Mouse (Mus musculus) embryonic facial prominence, embryonic 14.5 days (tissue): ENCODE measurements around the gene Phip. TPM values are rescaled to one million over a fixed set of nuclear protein-coding genes. Genes with fewer than 3 reads are reported as not detected.

Experiments
- ATAC-seq: fragments of 200-750 bp; cut with Nextera tagmentation; 2 replicates; pipeline ENCODE4 v1.8.0; 2017; ENCODE audit warnings: low read depth, moderate number of reproducible peaks, moderate TSS enrichment
- DNase-seq: peaks from one replicate; pipeline ENCODE4 v3.0.0-alpha.2; 2015; ENCODE audit warnings: low spot score
- H3K27ac ChIP-seq: fragments of 300-500 bp; sonication (generic); replicated peaks from 2 replicates; pipeline ENCODE4 v1.5.1; 2014; ENCODE audit warnings: low read depth, mild to moderate bottlenecking, low read length, moderate library complexity
- H3K27me3 ChIP-seq: fragments of 300-500 bp; sonication (generic); replicated peaks from 2 replicates; pipeline ENCODE4 v1.6.1; 2014; ENCODE audit warnings: low read length; ENCODE audit not compliant: control insufficient read depth, insufficient read depth
- H3K36me3 ChIP-seq: fragments of 300-500 bp; sonication (generic); 2 replicates; pipeline ENCODE4 v1.6.1; 2014; ENCODE audit warnings: low read length, mixed read lengths; ENCODE audit not compliant: control insufficient read depth, insufficient read depth
- H3K4me1 ChIP-seq: fragments of 300-500 bp; sonication (generic); 2 replicates; pipeline ENCODE4 v1.6.1; 2014; ENCODE audit warnings: antibody characterized with exemption, low read length; ENCODE audit not compliant: control insufficient read depth, insufficient read depth
- H3K4me2 ChIP-seq: fragments of 300-500 bp; sonication (generic); 2 replicates; pipeline ENCODE4 v1.6.1; 2014; ENCODE audit warnings: low read depth, mild to moderate bottlenecking, low read length, moderate library complexity, mixed read lengths
- H3K4me3 ChIP-seq: fragments of 300-500 bp; sonication (generic); 2 replicates; pipeline ENCODE4 v1.5.1; 2014; ENCODE audit warnings: low read depth, mild to moderate bottlenecking, low read length
- H3K9ac ChIP-seq: fragments of 300-500 bp; sonication (generic); 2 replicates; pipeline ENCODE4 v1.6.1; 2014; ENCODE audit warnings: low read depth, mild to moderate bottlenecking, low read length, moderate library complexity, mixed read lengths
- H3K9me3 ChIP-seq: fragments of 300-500 bp; sonication (generic); 2 replicates; pipeline ENCODE4 v1.6.1; 2016; ENCODE audit warnings: low read length; ENCODE audit not compliant: control insufficient read depth
- WGBS: fragments of 180-500 bp; shearing (Covaris S2); extraction: QIAGEN DNeasy Blood & Tissue Kit; methylation state at CpG from one replicate; pipeline ENCODE4 v1.1.7; 2014; 5-methylcytosine and 5-hydroxymethylcytosine counted together
- polyA plus RNA-seq: library from polyadenylated mRNA; unstranded; fragments of >200 nt; fragmentation: Nextera tagmentation; extraction: Ambion mirVana; gene quantifications from 2 replicates; pipeline ENCODE4 v1.2.1, GENCODE M21; 2014

Phip gene
- polyA plus RNA-seq, 1 experiment from 2014 or later, result 72.8 TPM

GRCm38 (mm10) chr9:82952330-82952729, 23.0 kb downstream of the Phip start:
- H3K9me3 ChIP-seq, result no peaks in the 10 kb centered on the region
- DNase-seq, result no peak
- H3K4me3 ChIP-seq, result no peak overlapping the region
- ATAC-seq, result 0 out of 2 replicates have a peak, but pooled peaks have one; percentile 41
- H3K27me3 ChIP-seq, result no peaks in the 10 kb centered on the region
- no peaks in the 10 kb centered on the region; the same call in 1 of the 2 replicates for H3K4me1 ChIP-seq
- H3K36me3 ChIP-seq, result peaks cover 35% of the 10 kb centered on the region
- no peak overlapping the region for H3K27ac ChIP-seq
- H3K4me2 ChIP-seq, result no peak overlapping the region
- H3K9ac ChIP-seq, result no peak overlapping the region

DNA sequence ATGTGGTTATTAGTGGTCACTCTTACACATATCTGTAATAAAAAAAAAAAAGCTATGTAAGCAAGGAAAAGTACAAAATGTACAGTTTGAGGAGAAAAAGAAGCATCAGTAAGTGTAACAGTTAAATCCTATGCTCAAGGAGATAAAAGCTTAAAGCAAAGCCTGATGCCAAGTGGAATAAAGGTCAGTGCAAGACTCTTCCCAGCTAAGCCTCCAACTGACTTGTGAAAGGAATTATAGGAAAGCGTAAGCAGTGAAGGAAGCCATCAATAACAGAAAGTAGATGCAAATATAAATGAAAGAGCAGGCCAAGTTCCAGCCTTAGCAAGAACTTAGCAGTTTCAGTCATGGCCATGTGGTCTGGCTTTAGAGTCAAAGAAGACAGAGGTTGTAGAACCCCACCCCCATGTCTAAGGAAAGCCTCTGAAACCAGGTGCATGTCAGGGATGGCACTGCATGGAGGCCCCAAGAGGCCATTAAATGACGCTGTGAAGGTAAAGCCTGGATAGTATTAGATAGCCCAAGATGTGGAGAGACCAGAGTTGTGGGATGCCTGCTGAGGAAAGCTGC, 23.8 kb downstream of the Phip start:
- Histone ChIP-seq H3K9ac (no peak overlapping the region), H3K4me3 (no peak overlapping the region), H3K4me2 (no peak overlapping the region), H3K36me3 (peaks cover 29% of the 10 kb centered on the region), H3K9me3 (no peaks in the 10 kb centered on the region), H3K4me1 (no peaks in the 10 kb centered on the region; the same call in 1 of the 2 replicates), H3K27me3 (no peaks in the 10 kb centered on the region), H3K27ac (no peak overlapping the region)
- ATAC-seq (no peak), DNase-seq (no peak)
- WGBS, result 84% methylated on average over 2 of the region's 2 CpGs

DNA sequence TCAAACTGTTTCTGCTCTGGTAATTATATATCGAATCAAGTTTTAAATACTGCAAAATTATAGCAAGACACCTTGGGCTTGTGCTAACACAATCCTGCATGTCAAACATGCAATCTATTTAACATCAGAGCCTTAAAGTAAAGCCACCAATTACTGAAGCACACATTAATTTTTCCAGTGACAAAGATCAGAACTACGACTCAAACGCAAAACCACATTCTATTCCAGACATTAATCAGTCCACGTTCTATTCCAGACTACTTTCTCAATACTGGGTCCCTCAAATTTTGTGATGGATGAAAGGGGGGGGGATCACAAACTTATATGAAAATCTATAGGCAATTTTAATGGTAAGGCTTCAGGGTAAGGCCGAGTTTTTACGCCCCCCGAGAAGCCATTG, 68.1 kb downstream of the Phip start:
- Histone ChIP-seq H3K4me1 (no peaks in the 10 kb centered on the region), H3K36me3 (peaks cover 72% of the 10 kb centered on the region), H3K27me3 (no peaks in the 10 kb centered on the region), H3K4me2 (no peak overlapping the region), H3K4me3 (no peak overlapping the region), H3K27ac (no peak overlapping the region), H3K9me3 (no peaks in the 10 kb centered on the region), H3K9ac (no peak overlapping the region)
- no peak for DNase-seq
- ATAC-seq, result no peak
- 94% methylated on average over 7 of the region's 7 CpGs for WGBS

GRCm38 (mm10) chr9:82888645-82889044, 86.7 kb downstream of the Phip start:
- DNase-seq, result no peak
- no peak overlapping the region for H3K9ac ChIP-seq
- no peaks in the 10 kb centered on the region for H3K9me3 ChIP-seq
- H3K4me1 ChIP-seq, result no peaks in the 10 kb centered on the region
- H3K27ac ChIP-seq, result no peak overlapping the region
- no peak overlapping the region for H3K4me3 ChIP-seq
- H3K4me2 ChIP-seq, result no peak overlapping the region
- no peaks in the 10 kb centered on the region for H3K27me3 ChIP-seq
- no peak for ATAC-seq
- H3K36me3 ChIP-seq, result peaks cover 69% of the 10 kb centered on the region

DNA sequence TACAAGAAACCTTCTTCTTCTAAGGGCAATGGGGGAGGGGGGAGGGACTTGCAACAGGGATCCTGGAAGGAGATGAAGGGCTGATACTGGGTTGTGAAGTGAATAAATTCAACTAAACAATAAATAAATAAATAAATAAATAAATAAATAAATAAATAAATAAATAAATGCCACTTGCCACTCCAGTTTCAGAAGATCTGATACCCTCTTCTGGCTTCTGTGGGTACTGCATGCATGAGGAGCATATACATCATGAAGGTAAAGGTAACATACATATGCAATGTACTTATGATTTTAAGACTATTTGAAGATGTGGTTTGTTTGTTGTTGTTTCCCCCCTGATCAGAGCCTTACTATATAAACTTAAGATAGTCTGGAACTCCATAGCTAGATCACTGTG, 91.1 kb downstream of the Phip start:
- Histone ChIP-seq H3K4me3 (no peak overlapping the region), H3K36me3 (peaks cover 70% of the 10 kb centered on the region), H3K27me3 (no peaks in the 10 kb centered on the region), H3K9me3 (no peaks in the 10 kb centered on the region), H3K9ac (no peak overlapping the region), H3K4me1 (no peaks in the 10 kb centered on the region), H3K27ac (no peak overlapping the region), H3K4me2 (no peak overlapping the region)
- DNase-seq (no peak), ATAC-seq (no peak)

GRCm38 (mm10) chr9:82877078-82877477, 98.2 kb downstream of the Phip start:
- H3K4me2 ChIP-seq, result no peak overlapping the region
- H3K27me3 ChIP-seq, result no peaks in the 10 kb centered on the region
- H3K9ac ChIP-seq, result no peak overlapping the region
- no peak overlapping the region for H3K27ac ChIP-seq
- DNase-seq (no peak), ATAC-seq (no peak)
- H3K4me3 ChIP-seq, result no peak overlapping the region
- 91% methylated on average over 1 of the region's 1 CpGs for WGBS
- peaks cover 75% of the 10 kb centered on the region for H3K36me3 ChIP-seq
- no peaks in the 10 kb centered on the region for H3K4me1 ChIP-seq
- H3K9me3 ChIP-seq, result no peaks in the 10 kb centered on the region

- H3K27ac ChIP-seq, result no peak overlapping the region
- DNase-seq (no peak), ATAC-seq (no peak)
- H3K9me3 ChIP-seq, result no peaks in the 10 kb centered on the region
- H3K4me3 ChIP-seq, result no peak overlapping the region
- WGBS, result 84% methylated on average over 3 of the region's 3 CpGs
- no peak overlapping the region for H3K4me2 ChIP-seq
- no peak overlapping the region for H3K9ac ChIP-seq
- no peaks in the 10 kb centered on the region for H3K4me1 ChIP-seq
- no peaks in the 10 kb centered on the region for H3K27me3 ChIP-seq
- H3K36me3 ChIP-seq, result peaks cover 35% of the 10 kb centered on the region
Observed at GRCm38 (mm10) chr9:82867698-82868097, 107.6 kb downstream of the Phip start.

DNA sequence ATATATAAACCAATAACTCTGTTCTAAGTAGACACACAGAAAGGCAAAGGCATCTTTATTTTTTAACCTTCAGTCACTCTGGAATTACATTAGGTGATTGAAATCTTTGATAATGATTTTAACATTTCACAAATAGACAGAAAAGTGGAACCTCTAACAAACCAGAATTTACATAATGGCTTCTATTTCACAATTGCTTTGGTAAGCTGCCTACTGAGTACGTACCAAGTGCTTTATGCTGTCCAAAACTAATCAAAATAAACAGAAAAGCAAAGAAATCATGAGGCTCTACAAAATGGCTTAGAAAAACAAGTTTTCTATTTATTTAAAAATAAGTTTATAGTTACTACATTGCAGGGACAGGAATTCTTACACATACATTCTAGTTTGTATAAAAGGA, 109.2 kb downstream of the Phip start:
- DNase-seq, result no peak
- WGBS, result 82% methylated on average over 1 of the region's 1 CpGs
- Histone ChIP-seq H3K36me3 (peaks cover 26% of the 10 kb centered on the region), H3K9ac (no peak overlapping the region), H3K4me3 (no peak overlapping the region), H3K9me3 (no peaks in the 10 kb centered on the region), H3K4me2 (no peak overlapping the region), H3K27ac (no peak overlapping the region), H3K27me3 (no peaks in the 10 kb centered on the region), H3K4me1 (no peaks in the 10 kb centered on the region)
- no peak for ATAC-seq

- no peak overlapping the region for H3K4me3 ChIP-seq
- ATAC-seq, result no peak
- no peaks in the 10 kb centered on the region for H3K27me3 ChIP-seq
- peaks cover 10% of the 10 kb centered on the region; the same call in 1 of the 2 replicates for H3K36me3 ChIP-seq
- H3K4me1 ChIP-seq, result no peaks in the 10 kb centered on the region
- H3K9me3 ChIP-seq, result no peaks in the 10 kb centered on the region
- no peak overlapping the region for H3K27ac ChIP-seq
- no peak for DNase-seq
- H3K4me2 ChIP-seq, result no peak overlapping the region
- 76% methylated on average over 3 of the region's 3 CpGs for WGBS
- no peak overlapping the region for H3K9ac ChIP-seq
Observed at GRCm38 (mm10) chr9:82861775-82862430, 113.4 kb downstream of the Phip start.
